Mouse (Mus musculus): ENCODE measurements around the gene Wdr41.

DNA sequence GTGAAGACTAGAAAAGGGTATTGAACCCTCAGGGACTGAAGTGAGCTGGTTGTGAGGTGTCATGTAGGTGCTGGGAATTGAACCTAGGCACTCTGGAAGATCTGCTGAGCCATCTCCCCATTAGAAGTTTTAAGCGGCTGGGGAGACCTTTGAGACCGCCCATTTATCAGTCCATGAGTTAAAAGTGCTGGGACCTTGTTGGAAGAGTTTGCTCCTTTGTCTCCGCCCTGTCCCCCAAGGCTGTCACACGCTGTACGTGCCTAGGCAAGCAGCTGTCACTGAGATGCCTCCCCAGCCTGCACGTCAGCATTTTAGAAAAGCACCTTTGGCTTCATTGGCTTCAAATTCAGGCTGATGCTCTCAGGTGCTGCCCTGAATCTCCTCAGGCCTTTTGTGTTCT is 44.1 kb downstream of the Wdr41 start:
- TF ChIP-seq CTCF (IDR thresholded peaks at IDR 0.05) (no peak), EP300 (IDR thresholded peaks at IDR 0.05) (no peak)
